Mouse (Mus musculus): ENCODE measurements around the gene Ppm1h.

DNA sequence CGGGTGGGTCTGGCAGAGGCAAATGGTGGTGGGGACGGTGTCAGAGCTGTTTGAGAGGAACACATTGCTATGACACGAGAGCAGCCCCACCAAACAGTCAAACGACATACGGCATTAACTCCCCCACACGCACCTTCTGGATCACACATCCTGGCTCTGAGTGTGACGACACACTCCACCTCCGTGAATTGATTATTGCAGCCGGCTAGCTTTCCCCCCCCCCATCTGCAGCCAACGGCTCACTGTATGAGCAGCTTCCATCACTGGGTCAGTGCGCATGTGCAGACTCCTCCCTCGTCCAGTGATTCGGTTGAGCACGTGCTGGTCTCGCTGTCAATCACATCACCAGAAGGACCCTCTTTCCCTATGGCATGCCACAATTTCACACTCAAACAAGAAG lies 178.6 kb downstream of the Ppm1h start:
- no peak for TF ChIP-seq MEF2A (IDR thresholded peaks at IDR 0.05; ENCODE audit: extremely low read depth, insufficient replicate concordance, low read depth, low read length, poor library complexity, severe bottlenecking)
- no peak for TF ChIP-seq MAX (IDR thresholded peaks at IDR 0.05; ENCODE audit: low read length)
- TF ChIP-seq POLR2AphosphoS5 (IDR thresholded peaks at IDR 0.05; ENCODE audit: borderline replicate concordance, low read depth, low read length): no peak
- TF ChIP-seq MYC (IDR thresholded peaks at IDR 0.05; ENCODE audit: low read depth, low read length): no peak
